ENCODE assay signal across 15 mouse cellular contexts in genomic region chr8:119352977-119353658, GRCm38 (mm10). TPM values are rescaled to one million over a fixed set of nuclear protein-coding genes. Genes with fewer than 3 reads are reported as not detected.
DNase-seq lines count a peak whose midpoint lies in the region; ATAC-seq lines count a peak whose summit lies in the region.
"Had no signal": no experiment of that assay in that cellular context is flagged by ENCODE, and none has a peak within 500 bp of the region (broad histone marks: within the 10 kb centered on the region; RNA-seq: fewer than 3 reads in every experiment).

No protein-coding gene starts in this region.

- DNase-seq in cerebellum, adult 9-11 months: peak; percentile 42
- DNase-seq in cerebellum, adult 11-12 months: no peak
- DNase-seq in cerebellum, postnatal 36 days: peak; percentile 30 to 36
- DNase-seq in adrenal gland, postnatal 14 days: no peak
- no peak for DNase-seq in right cerebral cortex, postnatal 4 days
- DNase-seq in frontal cortex, postnatal 14 days (ENCODE audit: low spot score in 2 of 2): no peak
- DNase-seq: adrenal gland, postnatal 10 days; B cell, adult 2 months; heart, postnatal 36 days; kidney, postnatal 4 days; midbrain, embryonic 14.5 days had no signal

- peak; percentile 71 for ATAC-seq in CD4-positive, CD25-positive, alpha-beta regulatory T cell, adult 4 months
- ATAC-seq in megakaryocyte, adult 5-6 weeks (ENCODE audit: poor library complexity, severe bottlenecking): peak; percentile 85
- ATAC-seq: intestine, postnatal 0 days; Patski had no signal

RNA-seq across cellular contexts. Expression of gene Hsbp1, which starts 8.8 kb away (rescaled TPM):
- polyA plus RNA-seq in CD4-positive, CD25-positive, alpha-beta regulatory T cell, adult 4 months (2017; shearing (Covaris generic)): 100 to 1,000 TPM; 174 to 236 TPM
- 124 TPM in 2 replicates for total RNA-seq in megakaryocyte, adult 5-6 weeks (2015)
- total RNA-seq in megakaryocyte, adult 5-6 weeks (2017): 72.7 and 79.8 TPM in 2 replicates
- total RNA-seq in adrenal gland, postnatal 14 days (2021): 160 and 163 TPM in 2 replicates

RNA-seq across cellular contexts. Expression of gene Mlycd, which starts 41.6 kb away (rescaled TPM):
- 1 to 10 TPM; 4.5 to 5.6 TPM for polyA plus RNA-seq in CD4-positive, CD25-positive, alpha-beta regulatory T cell, adult 4 months (2017; shearing (Covaris generic))
- total RNA-seq in megakaryocyte, adult 5-6 weeks (2015): 5.4 and 6.5 TPM in 2 replicates
- total RNA-seq in megakaryocyte, adult 5-6 weeks (2017): 5.7 and 7.5 TPM in 2 replicates
- total RNA-seq in adrenal gland, postnatal 14 days (2021): 58.0 and 66.5 TPM in 2 replicates

Comparison
In these comparisons a context has a peak if more than half of its experiments do, and no peak if none do; other contexts are left out.
1. DNase-seq: peak in cerebellum, adult 9-11 months (single experiment) and cerebellum, postnatal 36 days (2 of 2); none in cerebellum, adult 11-12 months (single experiment), adrenal gland, postnatal 14 days (single experiment), right cerebral cortex, postnatal 4 days (single experiment) and frontal cortex, postnatal 14 days (0 of 2).